ENCODE assay signal across 7 mouse cellular contexts in the genomic region with DNA sequence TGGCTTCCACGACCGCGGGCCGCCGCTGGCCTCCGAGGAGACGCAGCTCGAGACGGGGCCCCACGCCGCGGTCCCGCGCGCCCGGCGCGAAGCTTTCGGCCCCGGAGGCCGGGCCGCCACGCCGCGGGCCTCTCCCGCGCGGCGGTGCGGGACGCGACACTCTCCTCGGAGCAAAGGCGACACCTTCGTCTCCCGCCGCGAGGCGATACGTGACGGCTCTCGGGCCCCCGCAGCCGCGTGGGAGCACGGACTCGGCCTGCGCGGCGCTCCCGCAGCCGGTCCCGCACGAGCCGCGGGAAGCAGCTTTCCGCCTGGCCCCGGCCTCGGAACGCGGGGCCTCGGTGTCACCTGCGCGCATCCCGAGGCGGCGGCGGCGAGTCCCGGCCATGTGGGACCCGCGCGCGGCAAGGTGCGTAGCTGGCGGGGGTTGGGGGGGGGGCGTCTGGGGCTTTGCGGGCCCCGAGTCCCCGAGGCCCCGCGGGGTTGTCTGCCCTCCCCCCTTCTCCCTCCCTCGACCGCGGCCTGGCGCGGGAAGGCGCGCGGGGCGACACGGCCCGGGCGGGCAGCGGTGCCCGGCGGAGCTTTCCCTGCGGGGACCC. TPM values are rescaled to one million over a fixed set of nuclear protein-coding genes. Genes with fewer than 3 reads are reported as not detected.
DNase-seq lines count a peak whose midpoint lies in the region; ATAC-seq and TF ChIP-seq lines count a peak whose summit lies in the region.

No protein-coding gene starts in this region.

- H3K4me2 ChIP-seq in kidney, postnatal 0 days (ENCODE audit: low read length), result peak overlapping the region; percentile 79
- H3K4me2 ChIP-seq in midbrain, embryonic 13.5 days (replicated peaks), result peak overlapping the region; percentile 91

- peak; percentile 46 for ATAC-seq in kidney, postnatal 0 days (replicated peaks; ENCODE audit: low FRiP score, low read depth)
- peak; percentile 55 for ATAC-seq in midbrain, embryonic 13.5 days

- no peak overlapping the region for H3K27ac ChIP-seq in kidney, postnatal 0 days
- no peak overlapping the region; the same call in 1 of the 2 replicates for H3K27ac ChIP-seq in embryonic facial prominence, embryonic 10.5 days (replicated peaks)
- H3K27ac ChIP-seq in hindbrain, embryonic 10.5 days, result peak overlapping the region; percentile 37
- no peak overlapping the region for H3K27ac ChIP-seq in midbrain, embryonic 13.5 days

- WGBS in kidney, postnatal 0 days, result 2% methylated on average over 61 of the region's 98 CpGs
- WGBS in embryonic facial prominence, embryonic 10.5 days, result 3% methylated on average over 81 of the region's 98 CpGs
- WGBS in hindbrain, embryonic 10.5 days, result 2% methylated on average over 92 of the region's 98 CpGs
- 2% methylated on average over 74 of the region's 98 CpGs for WGBS in midbrain, embryonic 13.5 days

- peaks cover 15% of the 10 kb centered on the region; the same call in 1 of the 2 replicates for H3K4me1 ChIP-seq in kidney, postnatal 0 days (replicated peaks; ENCODE audit: insufficient read depth, low read length)
- peaks cover 15% of the 10 kb centered on the region for H3K4me1 ChIP-seq in embryonic facial prominence, embryonic 10.5 days
- H3K4me1 ChIP-seq in hindbrain, embryonic 10.5 days (replicated peaks), result peaks cover 18% of the 10 kb centered on the region
- H3K4me1 ChIP-seq in midbrain, embryonic 13.5 days (replicated peaks), result peaks cover 18% of the 10 kb centered on the region

- H3K9ac ChIP-seq in kidney, postnatal 0 days (ENCODE audit: low read depth, low read length), result peak overlapping the region; percentile 15
- peak overlapping the region; percentile 70 for H3K9ac ChIP-seq in midbrain, embryonic 13.5 days (replicated peaks)

- no peak for TF ChIP-seq CTCF in kidney, postnatal 0 days (IDR thresholded peaks at IDR 0.05; ENCODE audit: low read depth)

- H3K4me3 ChIP-seq in kidney, postnatal 0 days (replicated peaks; ENCODE audit: low read depth, low read length), result peak overlapping the region; percentile 47
- peak overlapping the region; percentile 62 for H3K4me3 ChIP-seq in embryonic facial prominence, embryonic 10.5 days
- peak overlapping the region; percentile 59 for H3K4me3 ChIP-seq in hindbrain, embryonic 10.5 days
- H3K4me3 ChIP-seq in midbrain, embryonic 13.5 days (replicated peaks), result peak overlapping the region; percentile 58

- no peak for DNase-seq in kidney, postnatal 0 days (ENCODE audit: low spot score)
- no peak for DNase-seq in kidney, adult 8-10 months
- DNase-seq in embryonic facial prominence, embryonic 10.5 days (ENCODE audit: low spot score), result peak; percentile 47
- DNase-seq in hindbrain, embryonic 10.5 days (ENCODE audit: low spot score), result no peak
- no peak for DNase-seq in urinary bladder, postnatal 14 days (ENCODE audit: low spot score)
- DNase-seq in thymus, postnatal 36 days, result no peak

- H3K27me3 ChIP-seq in kidney, postnatal 0 days (ENCODE audit: insufficient read depth, low read length), result peaks cover 38% of the 10 kb centered on the region
- peaks cover 64% of the 10 kb centered on the region for H3K27me3 ChIP-seq in embryonic facial prominence, embryonic 10.5 days (replicated peaks; ENCODE audit: low read depth, poor library complexity, severe bottlenecking)
- H3K27me3 ChIP-seq in hindbrain, embryonic 10.5 days (ENCODE audit: insufficient read depth, poor library complexity, severe bottlenecking), result peaks cover 66% of the 10 kb centered on the region
- peaks cover 63% of the 10 kb centered on the region for H3K27me3 ChIP-seq in midbrain, embryonic 13.5 days

- no peaks in the 10 kb centered on the region for H3K36me3 ChIP-seq in kidney, postnatal 0 days (ENCODE audit: insufficient read depth, low read length)
- H3K36me3 ChIP-seq in embryonic facial prominence, embryonic 10.5 days (replicated peaks), result no peaks in the 10 kb centered on the region
- H3K36me3 ChIP-seq in hindbrain, embryonic 10.5 days, result no peaks in the 10 kb centered on the region
- H3K36me3 ChIP-seq in midbrain, embryonic 13.5 days, result no peaks in the 10 kb centered on the region

- 0 out of 2 replicates have a peak, but pooled peaks cover 7% of the 10 kb centered on the region for H3K9me3 ChIP-seq in kidney, postnatal 0 days (replicated peaks; ENCODE audit: low read length)
- peaks cover 18% of the 10 kb centered on the region for H3K9me3 ChIP-seq in embryonic facial prominence, embryonic 10.5 days
- 0 out of 2 replicates have a peak, but pooled peaks cover 13% of the 10 kb centered on the region for H3K9me3 ChIP-seq in hindbrain, embryonic 10.5 days
- H3K9me3 ChIP-seq in midbrain, embryonic 13.5 days, result peaks cover 6% of the 10 kb centered on the region; the same call in 1 of the 2 replicates

RNA-seq across cellular contexts. Expression of a gene that starts 0.4 kb away (rescaled TPM):
- polyA plus RNA-seq in kidney, postnatal 0 days (2015; fragmentation: Nextera tagmentation; extraction: Ambion mirVana), result 0.61 and 1.0 TPM in 2 replicates
- 0.09 and 0.11 TPM in 2 replicates for polyA plus RNA-seq in embryonic facial prominence, embryonic 10.5 days (2016; fragmentation: Nextera tagmentation; extraction: Ambion mirVana)
- polyA plus RNA-seq in hindbrain, embryonic 10.5 days (2016; fragmentation: Nextera tagmentation; extraction: Ambion mirVana), result 0.05 and 0.20 TPM in 2 replicates
- polyA plus RNA-seq in midbrain, embryonic 13.5 days (2015; fragmentation: Nextera tagmentation; extraction: Ambion mirVana), result 6.1 and 7.2 TPM in 2 replicates

RNA-seq across cellular contexts. Expression of a gene that starts 40.2 kb away (rescaled TPM):
- polyA plus RNA-seq in kidney, postnatal 0 days (2015; fragmentation: Nextera tagmentation; extraction: Ambion mirVana), result 18.6 and 19.2 TPM in 2 replicates
- 29.7 and 30.4 TPM in 2 replicates for polyA plus RNA-seq in embryonic facial prominence, embryonic 10.5 days (2016; fragmentation: Nextera tagmentation; extraction: Ambion mirVana)
- polyA plus RNA-seq in hindbrain, embryonic 10.5 days (2016; fragmentation: Nextera tagmentation; extraction: Ambion mirVana), result 25.1 and 26.1 TPM in 2 replicates
- 47.9 and 48.9 TPM in 2 replicates for polyA plus RNA-seq in midbrain, embryonic 13.5 days (2015; fragmentation: Nextera tagmentation; extraction: Ambion mirVana)

RNA-seq across cellular contexts. Expression of a gene that starts 40.4 kb away (rescaled TPM):
- 25.4 and 26.1 TPM in 2 replicates for polyA plus RNA-seq in kidney, postnatal 0 days (2015; fragmentation: Nextera tagmentation; extraction: Ambion mirVana)
- polyA plus RNA-seq in embryonic facial prominence, embryonic 10.5 days (2016; fragmentation: Nextera tagmentation; extraction: Ambion mirVana), result 52.7 and 56.8 TPM in 2 replicates
- polyA plus RNA-seq in hindbrain, embryonic 10.5 days (2016; fragmentation: Nextera tagmentation; extraction: Ambion mirVana), result 41.0 and 49.0 TPM in 2 replicates
- polyA plus RNA-seq in midbrain, embryonic 13.5 days (2015; fragmentation: Nextera tagmentation; extraction: Ambion mirVana), result 33.2 and 36.2 TPM in 2 replicates
